Mouse (Mus musculus): Measurements from ENCODE around the gene Ctsf. TPM values are rescaled to one million over a fixed set of nuclear protein-coding genes. Genes with fewer than 3 reads are reported as not detected.

The Ctsf gene
- total and polyA plus RNA-seq, 3 experiments, result not detected

- Histone ChIP-seq H3K27me3 (replicated peaks) (peaks cover 56% of the 10 kb centered on the region), H3K9me3 (replicated peaks; ENCODE audit: low read length) (no peaks in the 10 kb centered on the region), H3K4me2 (ENCODE audit: insufficient read depth, low read depth, poor library complexity, severe bottlenecking) (no peak overlapping the region), H3K4me3 (replicated peaks in 1 of 3; ENCODE audit: low read depth in 2 of 3, low read length in 2 of 3, poor library complexity in 1 of 3) (no peak overlapping the region), H3K79me2 (replicated peaks; ENCODE audit: control insufficient read depth, extremely low read depth, insufficient read depth, poor library complexity, severe bottlenecking) (no peaks in the 10 kb centered on the region), H3K27ac (ENCODE audit: insufficient read depth, low read depth) (no peak overlapping the region), H3K36me3 (replicated peaks in 1 of 2; ENCODE audit: control insufficient read depth in 1 of 2, insufficient read depth in 1 of 2, low read length in 1 of 2) (no peaks in the 10 kb centered on the region), H3K4me1 (ENCODE audit: control insufficient read depth in 1 of 2, insufficient read depth in 2 of 2) (no peaks in the 10 kb centered on the region), H3K9ac (ENCODE audit: insufficient read depth, low read depth) (no peak overlapping the region)
- no peak for DNase-seq (ENCODE audit: extremely low read depth)
- in situ Hi-C loops (cut with MboI; ENCODE audit: low pct_ligation_motif_present, low pct_unique_long_range_greater_than_20kb, low sequenced_read_pairs), result loop anchor here (25.0 kb wide), 2 partner anchors 219 to 369 kb away; partner anchors contain the start of genes 2010003K11Rik, Rce1 and Syt12
- dilution Hi-C loops (cut with MboI; ENCODE audit: extremely low pct_ligation_motif_present, extremely low pct_unique_long_range_greater_than_20kb, low sequenced_read_pairs), result no loop called here
- TF ChIP-seq MAFK (IDR thresholded peaks at IDR 0.05; ENCODE audit: insufficient replicate concordance, low read length), result no peak
- no peak for TF ChIP-seq TBP (conservative IDR thresholded peaks at IDR 0.05; ENCODE audit: low read depth, low read length)
- no peak for TF ChIP-seq ZMIZ1 (IDR thresholded peaks at IDR 0.05; ENCODE audit: low read depth, low read length)
- no peak for TF ChIP-seq ETS1 (conservative IDR thresholded peaks at IDR 0.05; ENCODE audit: low read depth, low read length)
- TF ChIP-seq CHD1 (IDR thresholded peaks at IDR 0.05; ENCODE audit: low read depth, low read length), result no peak
- no peak for TF ChIP-seq NELFE (IDR thresholded peaks at IDR 0.05; ENCODE audit: low read depth, low read length)
- no peak for TF ChIP-seq GABPA (IDR thresholded peaks at IDR 0.05; ENCODE audit: insufficient replicate concordance, low read depth, low read length)
- no peak for TF ChIP-seq MAX (IDR thresholded peaks at IDR 0.05; ENCODE audit: low read length)
- no peak for TF ChIP-seq ZKSCAN1 (IDR thresholded peaks at IDR 0.05; ENCODE audit: borderline replicate concordance, low read depth, low read length)
- no peak for TF ChIP-seq E2F4 (IDR thresholded peaks at IDR 0.05; ENCODE audit: insufficient replicate concordance, low read depth, low read length)
- TF ChIP-seq RAD21 (IDR thresholded peaks at IDR 0.05; ENCODE audit: low read depth, low read length), result no peak
These were observed 1.0 kb downstream of the Ctsf start for GRCm38 (mm10) chr19:4855951-4856350.

GRCm38 (mm10) chr19:4859081-4859480, 4.2 kb downstream of the Ctsf start:
- Histone ChIP-seq H3K9me3 (replicated peaks; ENCODE audit: low read length) (no peaks in the 10 kb centered on the region), H3K27ac (ENCODE audit: insufficient read depth, low read depth) (no peak overlapping the region), H3K4me2 (ENCODE audit: insufficient read depth, low read depth, poor library complexity, severe bottlenecking) (no peak overlapping the region), H3K79me2 (replicated peaks; ENCODE audit: control insufficient read depth, extremely low read depth, insufficient read depth, poor library complexity, severe bottlenecking) (no peaks in the 10 kb centered on the region), H3K36me3 (replicated peaks in 1 of 2; ENCODE audit: control insufficient read depth in 1 of 2, insufficient read depth in 1 of 2, low read length in 1 of 2) (no peaks in the 10 kb centered on the region), H3K4me3 (replicated peaks in 1 of 3; ENCODE audit: low read depth in 2 of 3, low read length in 2 of 3, poor library complexity in 1 of 3) (no peak overlapping the region), H3K9ac (ENCODE audit: insufficient read depth, low read depth) (no peak overlapping the region), H3K4me1 (ENCODE audit: control insufficient read depth in 1 of 2, insufficient read depth in 2 of 2) (no peaks in the 10 kb centered on the region), H3K27me3 (replicated peaks) (peaks cover 81% of the 10 kb centered on the region)
- DNase-seq (ENCODE audit: extremely low read depth), result no peak
- TF ChIP-seq MAX (IDR thresholded peaks at IDR 0.05; ENCODE audit: low read length) (no peak), POLR2AphosphoS2 (IDR thresholded peaks at IDR 0.05; ENCODE audit: low read depth, low read length) (no peak), UBTF (IDR thresholded peaks at IDR 0.05; ENCODE audit: low read depth, low read length) (no peak), BHLHE40 (IDR thresholded peaks at IDR 0.05; ENCODE audit: low read depth, low read length) (no peak), PAX5 (IDR thresholded peaks at IDR 0.05; ENCODE audit: low read length) (no peak), CTCF (conservative IDR thresholded peaks at IDR 0.05 in 1 of 2, IDR thresholded peaks at IDR 0.05 in 1 of 2; ENCODE audit: low read depth in 2 of 2, low read length in 2 of 2) (no peak), SMC3 (IDR thresholded peaks at IDR 0.05; ENCODE audit: low read depth, low read length) (no peak), IRF4 (IDR thresholded peaks at IDR 0.05; ENCODE audit: low read depth, low read length) (no peak), KAT2A (IDR thresholded peaks at IDR 0.05; ENCODE audit: insufficient replicate concordance, low read length) (no peak), MXI1 (IDR thresholded peaks at IDR 0.05; ENCODE audit: low read depth, low read length) (no peak), RCOR1 (conservative IDR thresholded peaks at IDR 0.05; ENCODE audit: low read depth, low read length) (no peak), MAZ (IDR thresholded peaks at IDR 0.05; ENCODE audit: low read depth, low read length) (no peak), ZNF384 (IDR thresholded peaks at IDR 0.05; ENCODE audit: low read depth, low read length) (no peak), MAFK (IDR thresholded peaks at IDR 0.05; ENCODE audit: insufficient replicate concordance, low read length) (no peak), ZC3H11A (IDR thresholded peaks at IDR 0.05; ENCODE audit: low read depth, low read length) (no peak)
- in situ Hi-C loops (cut with MboI; ENCODE audit: low pct_ligation_motif_present, low pct_unique_long_range_greater_than_20kb, low sequenced_read_pairs) (loop anchor here (25.0 kb wide), 2 partner anchors 222 to 372 kb away; partner anchors contain the start of genes 2010003K11Rik, Rce1 and Syt12), dilution Hi-C loops (cut with MboI; ENCODE audit: extremely low pct_ligation_motif_present, extremely low pct_unique_long_range_greater_than_20kb, low sequenced_read_pairs) (no loop called here)

All from CH12.LX (cell line).